Mouse (Mus musculus) forebrain, embryonic 11.5 days (tissue): ENCODE results near the gene Ints1. TPM values are rescaled to one million over a fixed set of nuclear protein-coding genes. Genes with fewer than 3 reads are reported as not detected.

Experiments
- ATAC-seq: fragments of 200-750 bp; cut with Nextera tagmentation; replicated peaks from 2 replicates; pipeline ENCODE4 v1.8.0; 2017; ENCODE audit warnings: moderate TSS enrichment; ENCODE audit not compliant: low FRiP score
- DNase-seq: peaks from one replicate; pipeline ENCODE4 v3.0.0-alpha.2; 2017; ENCODE audit warnings: low spot score
- H3K27ac ChIP-seq: fragments of 300-500 bp; sonication (generic); 2 replicates; pipeline ENCODE4 v1.5.1; 2014; ENCODE audit warnings: low read depth, low read length
- H3K27me3 ChIP-seq: fragments of 300-500 bp; sonication (generic); 2 replicates; pipeline ENCODE4 v1.6.1; 2014; ENCODE audit warnings: mild to moderate bottlenecking, low read length, mixed read lengths; ENCODE audit not compliant: control insufficient read depth, insufficient read depth
- H3K36me3 ChIP-seq: fragments of 300-500 bp; sonication (generic); 2 replicates; pipeline ENCODE4 v1.6.1; 2014; ENCODE audit warnings: mild to moderate bottlenecking, low read length, moderate library complexity, mixed read lengths; ENCODE audit not compliant: control insufficient read depth, insufficient read depth
- H3K4me1 ChIP-seq: fragments of 300-500 bp; sonication (generic); replicated peaks from 2 replicates; pipeline ENCODE4 v1.6.1; 2014; ENCODE audit warnings: low read length, mixed read lengths; ENCODE audit not compliant: control insufficient read depth, insufficient read depth
- H3K4me2 ChIP-seq: fragments of 300-500 bp; sonication (generic); 2 replicates; pipeline ENCODE4 v1.6.1; 2014; ENCODE audit warnings: low read depth, mild to moderate bottlenecking, low read length, moderate library complexity, mixed read lengths; ENCODE audit not compliant: severe bottlenecking
- H3K4me3 ChIP-seq: fragments of 300-500 bp; sonication (generic); 2 replicates; pipeline ENCODE4 v1.5.1; 2014; ENCODE audit warnings: low read depth, low read length
- H3K9ac ChIP-seq: fragments of 300-500 bp; sonication (generic); 2 replicates; pipeline ENCODE4 v1.6.1; 2014; ENCODE audit warnings: low read length
- H3K9me3 ChIP-seq: fragments of 300-500 bp; sonication (generic); 2 replicates; pipeline ENCODE4 v1.6.1; 2016; ENCODE audit warnings: low read length, mixed read lengths; ENCODE audit not compliant: control insufficient read depth
- WGBS: fragments of 180-500 bp; shearing (Covaris S2); extraction: QIAGEN DNeasy Blood & Tissue Kit; methylation state at CpG from one replicate; pipeline ENCODE4 v1.1.7; 2014; 5-methylcytosine and 5-hydroxymethylcytosine counted together
- polyA plus RNA-seq: library from polyadenylated mRNA; unstranded; fragments of >200 nt; fragmentation: Nextera tagmentation; extraction: Ambion mirVana; gene quantifications from 2 replicates; pipeline ENCODE4 v1.2.1, GENCODE M21; 2014

Ints1 gene
- polyA plus RNA-seq, 1 experiment from 2014 or later = 40.5 TPM

- no peak for ATAC-seq
- Histone ChIP-seq H3K9me3 (no peaks in the 10 kb centered on the region), H3K36me3 (no peaks in the 10 kb centered on the region), H3K4me1 (peaks cover 4% of the 10 kb centered on the region; the same call in 1 of the 2 replicates), H3K9ac (no peak overlapping the region), H3K4me2 (no peak overlapping the region), H3K27ac (no peak overlapping the region), H3K4me3 (no peak overlapping the region), H3K27me3 (no peaks in the 10 kb centered on the region)
- 79% methylated on average over 9 of the region's 9 CpGs for WGBS
- DNase-seq = no peak
Observed at GRCm38 (mm10) chr5:139723113-139723512, 52.4 kb downstream of the Ints1 start.

DNA sequence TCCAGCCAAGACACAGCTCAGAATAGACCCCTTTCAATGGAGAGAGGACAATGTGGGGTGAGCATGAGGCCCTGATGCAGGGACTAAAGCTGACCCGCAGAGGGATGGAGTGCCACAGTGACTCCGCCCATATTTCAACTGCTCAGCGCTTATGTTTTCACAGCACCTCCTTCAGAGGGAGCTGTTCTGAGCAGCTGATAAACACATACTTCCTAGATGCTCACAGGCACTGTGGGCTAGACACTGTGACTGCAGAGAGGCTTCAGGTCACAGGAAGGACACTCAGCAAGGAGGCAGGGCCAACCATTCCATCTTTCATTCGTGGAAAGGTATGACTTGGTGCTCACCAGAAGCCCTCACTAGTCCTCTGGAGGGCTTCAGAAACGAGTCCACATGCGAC lies 52.8 kb downstream of the Ints1 start:
- 74% methylated on average over 6 of the region's 6 CpGs for WGBS
- DNase-seq (no peak), ATAC-seq (no peak)
- H3K36me3 ChIP-seq = no peaks in the 10 kb centered on the region
- H3K27me3 ChIP-seq = no peaks in the 10 kb centered on the region
- no peak overlapping the region for H3K27ac ChIP-seq
- no peaks in the 10 kb centered on the region for H3K9me3 ChIP-seq
- no peak overlapping the region for H3K4me2 ChIP-seq
- peaks cover 4% of the 10 kb centered on the region; the same call in 1 of the 2 replicates for H3K4me1 ChIP-seq
- H3K4me3 ChIP-seq = no peak overlapping the region
- no peak overlapping the region for H3K9ac ChIP-seq

DNA sequence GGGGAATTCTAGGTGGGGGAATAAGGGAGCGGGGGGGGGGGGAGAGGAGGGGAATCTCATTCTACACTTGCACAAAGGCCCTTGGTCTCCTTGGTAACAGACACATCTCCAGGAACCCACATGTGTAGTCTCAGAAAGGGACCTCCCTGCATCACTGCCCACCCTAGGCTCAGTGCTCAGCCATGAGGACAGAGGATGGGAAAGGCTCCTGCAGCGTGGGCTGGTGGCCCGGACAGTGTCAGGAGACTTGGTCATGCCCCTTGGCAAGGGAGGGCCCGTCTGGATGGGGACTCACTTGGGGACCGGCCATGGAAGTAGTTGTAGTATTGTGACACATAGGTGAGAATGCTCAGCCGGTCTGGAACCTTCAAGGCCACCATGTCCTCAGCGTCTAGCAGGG lies 56.5 kb downstream of the Ints1 start:
- Histone ChIP-seq H3K36me3 (no peaks in the 10 kb centered on the region), H3K27ac (no peak overlapping the region), H3K4me3 (no peak overlapping the region), H3K27me3 (no peaks in the 10 kb centered on the region), H3K4me2 (no peak overlapping the region), H3K9me3 (no peaks in the 10 kb centered on the region), H3K4me1 (no peaks in the 10 kb centered on the region), H3K9ac (no peak overlapping the region)
- ATAC-seq (no peak), DNase-seq (no peak)
- 85% methylated on average over 7 of the region's 7 CpGs for WGBS

GRCm38 (mm10) chr5:139718540-139718939 lies 56.9 kb downstream of the Ints1 start:
- no peak for ATAC-seq
- H3K27ac ChIP-seq = no peak overlapping the region
- no peak overlapping the region for H3K9ac ChIP-seq
- no peaks in the 10 kb centered on the region for H3K27me3 ChIP-seq
- no peak overlapping the region for H3K4me3 ChIP-seq
- no peak overlapping the region for H3K4me2 ChIP-seq
- H3K9me3 ChIP-seq = no peaks in the 10 kb centered on the region
- no peak for DNase-seq
- H3K36me3 ChIP-seq = no peaks in the 10 kb centered on the region
- 78% methylated on average over 6 of the region's 6 CpGs for WGBS
- no peaks in the 10 kb centered on the region for H3K4me1 ChIP-seq

DNA sequence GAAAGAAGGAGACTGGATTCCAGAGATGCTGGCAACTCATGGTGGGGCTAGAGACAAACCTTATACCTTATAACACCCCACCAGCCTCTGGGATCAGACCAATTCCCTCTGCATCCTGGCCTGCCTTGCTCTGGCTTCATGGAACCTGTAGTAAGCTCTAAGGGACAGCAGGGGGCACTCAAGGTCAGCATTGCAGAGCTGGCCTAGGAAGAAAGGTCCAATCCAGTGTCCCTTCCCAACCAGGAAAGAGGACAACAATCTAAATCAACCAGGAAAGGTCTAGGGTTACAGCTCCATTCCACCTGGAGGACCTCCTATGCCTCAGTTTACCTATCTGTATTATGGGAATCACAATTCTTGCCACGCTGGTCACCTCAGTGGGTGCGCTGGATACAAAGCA lies 57.8 kb downstream of the Ints1 start:
- H3K4me1 ChIP-seq = no peaks in the 10 kb centered on the region
- 87% methylated on average over 2 of the region's 2 CpGs for WGBS
- H3K4me3 ChIP-seq = no peak overlapping the region
- no peak overlapping the region for H3K27ac ChIP-seq
- DNase-seq = peak; percentile 74
- no peak overlapping the region for H3K9ac ChIP-seq
- no peak for ATAC-seq
- H3K27me3 ChIP-seq = no peaks in the 10 kb centered on the region
- H3K36me3 ChIP-seq = no peaks in the 10 kb centered on the region
- H3K4me2 ChIP-seq = no peak overlapping the region
- no peaks in the 10 kb centered on the region for H3K9me3 ChIP-seq

GRCm38 (mm10) chr5:139706496-139706895 lies 69.0 kb downstream of the Ints1 start:
- Histone ChIP-seq H3K4me2 (no peak overlapping the region), H3K4me1 (no peaks in the 10 kb centered on the region), H3K36me3 (no peaks in the 10 kb centered on the region; the same call in 1 of the 2 replicates), H3K9ac (no peak overlapping the region), H3K4me3 (no peak overlapping the region), H3K27ac (no peak overlapping the region), H3K9me3 (no peaks in the 10 kb centered on the region), H3K27me3 (no peaks in the 10 kb centered on the region)
- 93% methylated on average over 10 of the region's 10 CpGs for WGBS
- no peak for ATAC-seq
- DNase-seq = no peak

- H3K9me3 ChIP-seq = no peaks in the 10 kb centered on the region
- H3K4me1 ChIP-seq = no peaks in the 10 kb centered on the region
- no peak overlapping the region for H3K9ac ChIP-seq
- ATAC-seq (no peak), DNase-seq (peak; percentile 68)
- H3K27ac ChIP-seq = no peak overlapping the region
- no peaks in the 10 kb centered on the region for H3K27me3 ChIP-seq
- H3K4me3 ChIP-seq = no peak overlapping the region
- no peak overlapping the region for H3K4me2 ChIP-seq
- H3K36me3 ChIP-seq = no peaks in the 10 kb centered on the region
- WGBS = 60% methylated on average over 2 of the region's 2 CpGs
Observed at GRCm38 (mm10) chr5:139702905-139703304, 72.6 kb downstream of the Ints1 start.

DNA sequence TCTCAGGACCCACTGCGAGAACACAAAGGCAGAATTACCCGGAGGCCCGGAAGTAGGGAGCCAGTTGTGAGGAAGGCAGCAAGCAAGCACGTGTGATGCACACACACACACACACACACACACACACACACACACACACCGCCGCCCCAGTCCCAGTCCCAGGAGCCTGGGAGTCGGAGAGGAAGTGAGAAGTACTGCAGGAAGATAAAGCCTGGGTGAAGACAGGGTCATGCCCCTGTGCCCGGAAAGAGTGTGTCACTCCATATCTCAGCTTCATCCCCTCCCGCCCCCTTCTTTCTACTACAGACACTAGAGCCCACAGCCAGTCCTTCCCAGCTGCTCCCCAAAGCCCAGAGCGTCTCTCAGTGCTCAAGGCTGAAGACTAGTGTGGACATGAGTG lies 73.2 kb downstream of the Ints1 start:
- no peak overlapping the region for H3K4me2 ChIP-seq
- no peak for ATAC-seq
- DNase-seq = no peak
- H3K4me3 ChIP-seq = no peak overlapping the region
- 78% methylated on average over 10 of the region's 10 CpGs for WGBS
- no peaks in the 10 kb centered on the region for H3K36me3 ChIP-seq
- no peaks in the 10 kb centered on the region for H3K27me3 ChIP-seq
- no peak overlapping the region for H3K27ac ChIP-seq
- no peaks in the 10 kb centered on the region for H3K9me3 ChIP-seq
- no peaks in the 10 kb centered on the region for H3K4me1 ChIP-seq
- H3K9ac ChIP-seq = no peak overlapping the region
